Mouse (Mus musculus) kidney, embryonic 14.5 days (tissue): ENCODE measurements around the gene Traf5. TPM values are rescaled to one million over a fixed set of nuclear protein-coding genes. Genes with fewer than 3 reads are reported as not detected.

Source experiments
- ATAC-seq: fragments of 200-750 bp; cut with Nextera tagmentation; 2 replicates; pipeline ENCODE4 v1.8.0; 2017; ENCODE audit warnings: moderate number of reproducible peaks, mild to moderate bottlenecking, moderate TSS enrichment, moderate library complexity; ENCODE audit not compliant: low FRiP score, low TSS enrichment
- H3K27ac ChIP-seq: fragments of 300-500 bp; sonication (generic); 2 replicates; pipeline ENCODE4 v1.5.1; 2014; ENCODE audit warnings: low read depth, mild to moderate bottlenecking, low read length, moderate library complexity, mixed read lengths
- H3K27me3 ChIP-seq: fragments of 300-500 bp; sonication (generic); 2 replicates; pipeline ENCODE4 v1.6.1; 2014; ENCODE audit warnings: mild to moderate bottlenecking, low read length; ENCODE audit not compliant: control insufficient read depth, insufficient read depth
- H3K36me3 ChIP-seq: fragments of 300-500 bp; sonication (generic); 2 replicates; pipeline ENCODE4 v1.6.1; 2014; ENCODE audit warnings: low read length, mixed read lengths; ENCODE audit not compliant: control insufficient read depth, insufficient read depth
- H3K4me1 ChIP-seq: fragments of 300-500 bp; sonication (generic); 2 replicates; pipeline ENCODE4 v1.6.1; 2014; ENCODE audit warnings: low read length, mixed read lengths; ENCODE audit not compliant: control insufficient read depth, insufficient read depth
- H3K4me2 ChIP-seq: fragments of 300-500 bp; sonication (generic); replicated peaks from 2 replicates; pipeline ENCODE4 v1.6.1; 2014; ENCODE audit warnings: low read depth, mild to moderate bottlenecking, low read length
- H3K4me3 ChIP-seq: fragments of 300-500 bp; sonication (generic); 2 replicates; pipeline ENCODE4 v1.5.1; 2014; ENCODE audit warnings: mild to moderate bottlenecking, low read length
- H3K9ac ChIP-seq: fragments of 300-500 bp; sonication (generic); 2 replicates; pipeline ENCODE4 v1.6.1; 2014; ENCODE audit warnings: low read depth, mild to moderate bottlenecking, low read length, moderate library complexity
- H3K9me3 ChIP-seq: fragments of 300-500 bp; sonication (generic); 2 replicates; pipeline ENCODE4 v1.6.1; 2016; ENCODE audit warnings: low read length; ENCODE audit not compliant: control insufficient read depth
- WGBS: fragments of 180-500 bp; shearing (Covaris S2); extraction: QIAGEN DNeasy Blood & Tissue Kit; methylation state at CpG from one replicate; pipeline ENCODE4 v1.1.7; 2014; 5-methylcytosine and 5-hydroxymethylcytosine counted together
- polyA plus RNA-seq: library from polyadenylated mRNA; unstranded; fragments of >200 nt; fragmentation: Nextera tagmentation; extraction: Ambion mirVana; gene quantifications from 2 replicates; pipeline ENCODE4 v1.2.1, GENCODE M21; 2014

Gene Traf5
- polyA plus RNA-seq, 1 experiment from 2014 or later, result 15.5 TPM

DNA sequence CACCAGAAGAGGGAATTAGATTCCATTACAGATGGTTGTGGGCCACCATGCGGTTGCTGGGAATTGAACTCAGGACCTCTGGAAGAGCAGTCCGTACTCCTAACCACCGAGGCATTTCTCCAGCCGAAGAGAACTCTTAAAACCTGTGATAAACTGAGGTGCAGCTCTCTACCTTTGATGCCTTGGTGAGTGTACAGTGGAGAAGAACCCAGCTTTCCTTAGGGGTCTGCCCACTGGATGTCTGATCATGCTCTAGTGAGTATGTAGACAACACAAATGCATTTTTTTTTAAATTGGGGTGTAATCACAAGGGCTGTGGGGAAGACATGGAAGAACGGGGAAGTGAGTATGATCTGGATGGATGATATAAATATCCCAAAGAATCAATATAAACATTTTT is 3.3 kb upstream of the Traf5 start:
- H3K4me2 ChIP-seq, result no peak overlapping the region
- H3K4me1 ChIP-seq, result 0 out of 2 replicates have a peak, but pooled peaks cover 7% of the 10 kb centered on the region
- no peak overlapping the region for H3K27ac ChIP-seq
- H3K9me3 ChIP-seq, result no peaks in the 10 kb centered on the region
- H3K36me3 ChIP-seq, result peaks cover 6% of the 10 kb centered on the region
- 89% methylated on average over 5 of the region's 5 CpGs for WGBS
- no peak overlapping the region for H3K9ac ChIP-seq
- ATAC-seq, result no peak
- no peaks in the 10 kb centered on the region for H3K27me3 ChIP-seq
- no peak overlapping the region for H3K4me3 ChIP-seq

DNA sequence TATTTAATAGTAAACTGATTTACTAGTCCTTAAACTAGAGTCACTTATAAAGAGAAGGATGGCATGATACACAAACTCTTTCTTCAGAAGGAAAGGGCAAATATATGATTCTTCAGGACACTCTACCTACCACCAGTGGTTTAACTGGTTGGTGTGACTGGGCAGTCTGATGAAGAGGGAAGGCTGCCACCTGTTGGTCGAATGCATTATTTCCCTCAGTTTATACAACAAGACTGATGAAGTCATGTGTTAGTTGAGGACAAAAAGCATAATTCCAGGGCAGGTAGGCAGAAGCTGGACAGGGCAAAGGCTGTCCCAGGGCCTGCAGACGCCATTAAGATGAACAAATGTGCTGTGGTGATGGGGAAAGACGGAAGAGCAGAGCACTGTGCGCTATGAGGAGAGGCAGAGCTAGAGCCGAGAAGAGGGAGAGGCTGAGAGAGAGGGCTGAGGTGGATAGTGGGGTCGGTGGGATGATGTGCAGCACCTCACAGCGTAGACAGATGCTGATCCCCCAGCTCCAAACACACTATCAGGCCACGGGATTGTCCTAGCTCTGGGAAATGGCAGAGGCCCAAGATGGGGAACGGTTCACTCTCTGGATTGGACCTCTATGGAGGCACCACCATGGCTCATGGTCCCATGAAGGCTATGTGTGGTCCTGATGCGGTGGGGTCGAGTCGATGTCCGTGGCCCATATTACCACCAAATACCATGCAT is 2.3 kb upstream of the Traf5 start:
- WGBS, result 60% methylated on average over 13 of the region's 13 CpGs

DNA sequence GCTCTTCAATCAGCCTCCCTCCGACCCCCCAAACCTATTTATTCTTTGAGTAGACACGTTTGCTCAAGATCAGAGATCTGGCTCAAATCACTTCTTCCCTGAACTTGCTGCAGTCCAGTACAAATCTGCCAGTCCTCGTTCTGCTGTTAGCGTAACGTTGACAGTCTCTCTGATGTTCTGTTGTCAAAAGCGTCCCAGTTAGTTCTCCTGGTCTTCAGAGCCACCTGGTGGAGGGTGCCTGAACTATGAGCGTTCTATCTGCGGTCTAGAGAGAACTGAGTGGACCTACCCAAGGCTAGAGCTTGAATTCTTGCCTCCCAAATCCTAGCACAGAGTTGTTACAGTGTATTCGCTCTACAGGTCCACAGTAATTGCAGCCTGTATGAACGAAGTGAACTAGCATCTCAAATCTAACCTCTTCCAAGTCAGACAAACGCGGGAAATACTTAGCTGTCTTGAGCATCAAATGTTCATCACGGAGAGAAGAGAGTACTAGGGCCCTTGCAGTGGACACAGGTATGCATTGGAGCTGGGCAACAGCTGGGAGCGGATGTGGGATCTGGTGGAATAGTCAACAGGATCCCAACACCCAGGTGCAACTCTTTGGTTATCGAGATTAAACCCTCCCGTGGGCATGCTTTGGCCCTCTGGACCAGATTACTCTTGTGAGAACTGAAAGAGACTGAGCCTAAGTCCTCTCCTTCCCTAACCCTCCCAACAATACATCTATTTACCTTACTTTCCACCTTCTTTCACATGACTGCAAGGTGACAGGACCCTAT is 711 bp upstream of the Traf5 start:
- no peaks in the 10 kb centered on the region for H3K27me3 ChIP-seq
- H3K4me2 ChIP-seq, result peak overlapping the region; percentile 84
- H3K4me1 ChIP-seq, result 0 out of 2 replicates have a peak, but pooled peaks cover 8% of the 10 kb centered on the region
- ATAC-seq, result peak; percentile 78
- H3K36me3 ChIP-seq, result no peaks in the 10 kb centered on the region; the same call in 1 of the 2 replicates
- H3K9me3 ChIP-seq, result no peaks in the 10 kb centered on the region
- H3K4me3 ChIP-seq, result peak overlapping the region; percentile 58
- no peak overlapping the region for H3K9ac ChIP-seq
- WGBS, result 31% methylated on average over 16 of the region's 16 CpGs
- no peak overlapping the region for H3K27ac ChIP-seq

More for the DNA sequence above, 2.3 kb upstream of the Traf5 start:
- Histone ChIP-seq H3K4me2 (no peak overlapping the region), H3K9me3 (no peaks in the 10 kb centered on the region), H3K27me3 (no peaks in the 10 kb centered on the region), H3K36me3 (peaks cover 4% of the 10 kb centered on the region; the same call in 1 of the 2 replicates), H3K4me3 (no peak overlapping the region), H3K9ac (no peak overlapping the region), H3K27ac (no peak overlapping the region), H3K4me1 (0 out of 2 replicates have a peak, but pooled peaks cover 7% of the 10 kb centered on the region)
- ATAC-seq, result no peak

DNA sequence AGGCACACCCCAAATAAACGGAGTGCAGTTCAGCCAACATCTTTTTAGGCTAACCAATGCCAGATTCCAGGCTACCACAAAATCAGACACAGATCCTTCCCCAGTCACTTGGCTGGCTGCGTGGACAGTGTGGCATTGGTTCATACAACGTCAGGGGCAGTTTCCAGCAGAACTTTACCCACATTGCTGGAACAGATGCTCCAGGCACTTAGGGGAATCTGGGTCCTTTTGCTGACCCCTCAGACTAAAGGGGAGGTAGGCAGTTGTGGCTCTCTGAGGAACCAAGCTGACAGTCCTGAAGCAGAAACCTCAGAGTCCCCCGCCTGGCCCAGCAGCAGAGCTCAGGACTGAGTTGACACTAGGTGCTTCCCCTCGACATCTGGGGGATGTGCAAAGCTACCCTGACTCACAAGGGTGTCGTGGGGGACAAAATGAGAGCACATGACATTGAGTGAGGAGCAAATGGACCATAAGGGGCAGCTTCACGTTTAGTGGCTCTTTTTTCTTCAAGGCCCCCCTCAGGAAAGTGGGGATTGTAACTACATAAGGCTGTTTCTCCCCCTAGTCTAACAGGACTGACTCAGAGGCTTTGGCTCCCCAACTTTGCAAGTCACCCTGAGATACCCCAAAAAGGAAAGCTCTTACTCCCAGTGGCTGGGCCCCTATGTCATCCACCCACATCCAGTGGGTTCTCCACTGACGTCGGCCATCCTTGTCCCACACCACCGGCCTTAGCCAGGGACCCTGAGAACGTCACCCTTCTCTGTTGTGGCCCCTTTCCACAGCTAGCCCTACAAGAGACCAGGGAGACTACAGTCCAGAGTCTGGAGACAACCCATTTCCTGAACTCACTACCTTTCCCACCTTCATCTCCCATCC is 1.4 kb downstream of the Traf5 start:
- no peak for ATAC-seq
- no peaks in the 10 kb centered on the region for H3K36me3 ChIP-seq
- H3K27me3 ChIP-seq, result no peaks in the 10 kb centered on the region
- peak overlapping the region; percentile 58; the same call in 1 of the 2 replicates for H3K4me3 ChIP-seq
- peak overlapping the region; percentile 84 for H3K4me2 ChIP-seq
- WGBS, result 70% methylated on average over 11 of the region's 11 CpGs
- no peaks in the 10 kb centered on the region for H3K9me3 ChIP-seq
- H3K27ac ChIP-seq, result no peak overlapping the region
- peak overlapping the region; percentile 38 for H3K9ac ChIP-seq
- peaks cover 15% of the 10 kb centered on the region; the same call in 1 of the 2 replicates for H3K4me1 ChIP-seq

DNA sequence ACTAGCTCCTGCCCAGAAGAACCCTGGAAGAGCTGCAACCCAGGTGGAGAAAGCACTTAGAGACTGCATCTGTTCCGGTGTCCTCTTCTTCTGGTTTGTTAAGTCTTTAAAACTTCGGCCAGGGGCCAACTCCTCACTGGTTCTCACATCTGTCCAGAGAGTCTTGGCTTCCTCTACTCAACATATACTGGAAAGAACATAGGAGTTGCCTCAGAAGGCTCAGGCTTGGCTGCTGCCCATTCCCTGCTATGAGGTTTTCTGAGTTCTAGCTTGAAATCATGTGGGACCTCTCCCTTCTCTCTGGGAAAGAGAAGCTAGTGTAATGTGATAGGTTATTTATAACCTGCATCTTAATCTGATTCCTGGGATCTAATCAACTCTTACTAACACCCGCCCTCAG is 2.1 kb downstream of the Traf5 start:
- H3K36me3 ChIP-seq, result no peaks in the 10 kb centered on the region
- no peaks in the 10 kb centered on the region for H3K27me3 ChIP-seq
- WGBS, result 78% methylated on average over 3 of the region's 3 CpGs
- H3K4me3 ChIP-seq, result no peak overlapping the region
- no peak overlapping the region for H3K9ac ChIP-seq
- H3K27ac ChIP-seq, result no peak overlapping the region
- no peaks in the 10 kb centered on the region for H3K9me3 ChIP-seq
- no peak for ATAC-seq
- peaks cover 15% of the 10 kb centered on the region; the same call in 1 of the 2 replicates for H3K4me1 ChIP-seq
- no peak overlapping the region for H3K4me2 ChIP-seq

DNA sequence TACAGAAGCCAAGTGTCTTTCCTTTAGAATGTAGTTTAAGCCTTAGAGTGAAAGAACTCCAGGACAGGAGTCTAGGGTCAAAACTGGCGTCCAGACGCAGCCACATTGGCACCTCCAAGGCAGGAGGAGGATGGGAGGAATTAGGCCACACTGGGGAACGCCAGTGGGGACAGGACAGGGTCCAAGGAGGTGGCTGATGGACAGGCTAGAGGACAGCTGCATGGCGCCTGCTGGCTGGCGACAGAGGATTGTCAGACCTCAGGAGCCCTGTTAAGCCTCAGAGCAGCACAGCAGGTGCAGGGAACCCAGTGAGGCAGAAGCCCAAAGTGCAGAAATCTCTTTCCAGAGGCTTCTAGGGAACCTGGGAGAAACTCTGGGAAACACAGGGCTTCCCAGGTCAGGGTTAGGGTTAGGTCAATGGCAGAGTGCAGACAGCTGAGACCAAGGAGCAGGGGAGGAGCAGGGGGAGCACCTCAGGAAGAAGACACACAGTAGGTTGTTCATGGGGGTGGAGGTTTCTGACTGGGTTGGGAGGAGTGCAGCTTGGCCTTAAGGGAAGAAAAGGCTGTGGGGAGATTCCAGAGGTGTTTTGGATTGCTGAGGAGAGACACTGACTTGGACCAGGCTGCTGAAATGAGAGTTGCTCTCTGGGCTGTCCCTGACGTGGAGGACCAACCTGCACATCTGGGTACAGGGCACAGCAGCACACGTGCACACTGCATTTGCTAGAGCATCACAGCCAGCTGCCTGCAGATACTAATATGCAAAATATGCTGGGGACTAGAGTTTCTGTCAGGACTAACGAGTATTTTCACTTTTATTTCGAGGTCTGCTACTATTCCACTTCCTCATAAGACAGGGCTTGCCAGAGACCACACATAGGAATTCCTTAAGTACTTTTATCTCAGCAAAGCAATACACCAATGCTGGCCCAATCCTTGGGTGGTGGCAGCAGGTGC is 2.9 kb downstream of the Traf5 start:
- H3K27me3 ChIP-seq, result no peaks in the 10 kb centered on the region
- H3K36me3 ChIP-seq, result no peaks in the 10 kb centered on the region
- no peak overlapping the region for H3K4me2 ChIP-seq
- H3K4me3 ChIP-seq, result no peak overlapping the region
- WGBS, result 73% methylated on average over 9 of the region's 9 CpGs
- no peak for ATAC-seq
- no peaks in the 10 kb centered on the region for H3K9me3 ChIP-seq
- H3K4me1 ChIP-seq, result peaks cover 15% of the 10 kb centered on the region; the same call in 1 of the 2 replicates
- H3K27ac ChIP-seq, result no peak overlapping the region
- H3K9ac ChIP-seq, result no peak overlapping the region

DNA sequence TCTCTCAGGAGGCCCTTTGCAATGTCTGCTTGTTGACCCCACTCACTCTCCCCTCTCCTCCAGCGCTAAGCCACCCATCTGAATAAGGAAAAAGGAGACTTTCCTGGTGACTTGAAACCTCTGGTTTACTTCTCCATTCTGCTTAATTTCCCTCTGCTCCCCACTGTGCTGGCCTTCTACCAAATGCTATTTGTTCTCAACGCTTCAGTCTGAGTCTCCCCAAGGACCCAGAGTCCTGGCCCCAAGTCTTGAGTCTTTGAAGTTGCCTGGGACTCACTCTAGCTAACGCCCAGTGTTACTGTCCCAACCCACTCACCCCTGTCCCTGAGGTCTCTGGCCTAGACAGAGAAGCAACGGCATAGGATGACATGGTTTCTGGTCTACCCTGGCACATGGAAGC is 4.3 kb downstream of the Traf5 start:
- Histone ChIP-seq H3K4me3 (no peak overlapping the region), H3K9ac (no peak overlapping the region), H3K4me2 (no peak overlapping the region), H3K36me3 (no peaks in the 10 kb centered on the region), H3K27me3 (no peaks in the 10 kb centered on the region), H3K27ac (no peak overlapping the region), H3K4me1 (peaks cover 15% of the 10 kb centered on the region; the same call in 1 of the 2 replicates), H3K9me3 (no peaks in the 10 kb centered on the region)
- no peak for ATAC-seq
- WGBS, result 69% methylated on average over 4 of the region's 4 CpGs

DNA sequence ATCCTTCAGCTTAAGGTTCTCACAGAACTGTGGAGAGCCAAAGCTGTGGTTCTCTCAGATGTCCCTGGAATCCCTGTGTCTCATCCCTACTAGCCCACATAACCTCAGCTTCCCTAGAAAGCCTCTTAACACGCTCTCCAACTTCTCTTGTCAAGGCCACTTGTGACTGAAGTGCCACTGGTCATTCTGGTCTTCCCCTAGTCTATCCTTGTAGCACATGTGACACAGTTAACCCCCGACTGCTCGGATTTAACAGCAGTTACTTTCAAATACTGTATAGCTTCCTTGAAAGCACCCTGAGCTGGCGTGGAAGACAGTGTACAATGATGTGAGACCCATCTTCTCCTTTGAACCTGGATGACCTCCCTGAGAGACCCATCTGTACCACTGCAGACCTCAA is 5.3 kb downstream of the Traf5 start:
- Histone ChIP-seq H3K9ac (no peak overlapping the region), H3K4me3 (no peak overlapping the region), H3K9me3 (no peaks in the 10 kb centered on the region), H3K27ac (peak overlapping the region; percentile 62; the same call in 1 of the 2 replicates), H3K4me1 (peaks cover 15% of the 10 kb centered on the region; the same call in 1 of the 2 replicates), H3K27me3 (no peaks in the 10 kb centered on the region), H3K36me3 (no peaks in the 10 kb centered on the region), H3K4me2 (no peak overlapping the region)
- WGBS, result 69% methylated on average over 4 of the region's 4 CpGs
- peak; percentile 3; the same call in 1 of the 2 replicates for ATAC-seq
